Mouse (Mus musculus): ENCODE results near the gene Tdp2.

DNA sequence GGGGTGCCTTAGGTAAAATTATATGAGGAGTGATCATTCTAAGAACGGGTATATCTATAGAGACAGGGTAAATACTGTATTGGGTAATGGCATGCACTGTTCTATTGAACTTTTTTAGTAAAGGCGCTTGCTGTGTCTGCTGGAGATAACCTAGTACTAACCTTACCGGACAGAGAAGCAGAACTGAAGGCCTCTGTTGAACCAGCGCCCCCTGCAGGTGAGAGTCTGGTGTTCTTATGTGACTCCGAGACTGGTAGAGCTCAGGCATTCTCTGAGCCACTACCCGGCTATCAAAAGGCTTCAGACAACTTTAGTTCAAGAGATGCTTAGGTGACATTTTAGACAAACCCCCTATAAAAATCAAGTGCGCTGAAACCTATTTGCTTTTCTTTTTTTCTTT, 31.0 kb downstream of the Tdp2 start:
- peak; percentile 68 for TF ChIP-seq CTCF (IDR thresholded peaks at IDR 0.05)
- TF ChIP-seq POLR2A (IDR thresholded peaks at IDR 0.05; ENCODE audit: insufficient read depth, low read depth, low read length) = no peak
